Mouse (Mus musculus): ENCODE measurements around the gene Efcab6. TPM values are rescaled to one million over a fixed set of nuclear protein-coding genes. Genes with fewer than 3 reads are reported as not detected.

Gene Efcab6
- polyA plus RNA-seq, 1 experiment from 2014 or later: 1.3 TPM

GRCm38 (mm10) chr15:83999071-83999470, 66.1 kb downstream of the Efcab6 start:
- no peaks in the 10 kb centered on the region for H3K36me3 ChIP-seq
- peaks cover 21% of the 10 kb centered on the region for H3K27me3 ChIP-seq
- H3K4me3 ChIP-seq (replicated peaks): no peak overlapping the region
- H3K4me1 ChIP-seq: peaks cover 11% of the 10 kb centered on the region
- H3K9ac ChIP-seq: no peak overlapping the region
- WGBS: 61% methylated on average over 3 of the region's 3 CpGs
- no peaks in the 10 kb centered on the region for H3K9me3 ChIP-seq (replicated peaks)
- no peak overlapping the region for H3K4me2 ChIP-seq (replicated peaks)
- H3K27ac ChIP-seq (replicated peaks): no peak overlapping the region
- ATAC-seq (ENCODE audit: insufficient number of reproducible peaks, low FRiP score, low TSS enrichment, low read depth): no peak

GRCm38 (mm10) chr15:83998586-83998985, 66.6 kb downstream of the Efcab6 start:
- Histone ChIP-seq H3K27ac (replicated peaks) (no peak overlapping the region), H3K9me3 (replicated peaks) (no peaks in the 10 kb centered on the region), H3K36me3 (no peaks in the 10 kb centered on the region), H3K4me3 (replicated peaks) (no peak overlapping the region), H3K9ac (no peak overlapping the region), H3K4me1 (peaks cover 11% of the 10 kb centered on the region), H3K4me2 (replicated peaks) (no peak overlapping the region), H3K27me3 (peaks cover 21% of the 10 kb centered on the region)
- no peak for ATAC-seq (ENCODE audit: insufficient number of reproducible peaks, low FRiP score, low TSS enrichment, low read depth)
- WGBS: 44% methylated on average over 7 of the region's 7 CpGs

GRCm38 (mm10) chr15:83998115-83998514, 67.1 kb downstream of the Efcab6 start:
- Histone ChIP-seq H3K9ac (no peak overlapping the region), H3K36me3 (no peaks in the 10 kb centered on the region), H3K27me3 (peaks cover 21% of the 10 kb centered on the region), H3K4me1 (peaks cover 11% of the 10 kb centered on the region), H3K9me3 (replicated peaks) (no peaks in the 10 kb centered on the region), H3K4me3 (replicated peaks) (no peak overlapping the region), H3K4me2 (replicated peaks) (no peak overlapping the region), H3K27ac (replicated peaks) (no peak overlapping the region)
- no peak; the same call in 1 of the 2 replicates for ATAC-seq (ENCODE audit: insufficient number of reproducible peaks, low FRiP score, low TSS enrichment, low read depth)
- 6% methylated on average over 19 of the region's 19 CpGs for WGBS

GRCm38 (mm10) chr15:83997550-83997949, 67.6 kb downstream of the Efcab6 start:
- Histone ChIP-seq H3K4me3 (replicated peaks) (no peak overlapping the region), H3K27me3 (peaks cover 21% of the 10 kb centered on the region), H3K9ac (no peak overlapping the region), H3K27ac (replicated peaks) (no peak overlapping the region), H3K9me3 (replicated peaks) (no peaks in the 10 kb centered on the region), H3K4me2 (replicated peaks) (no peak overlapping the region), H3K4me1 (peaks cover 11% of the 10 kb centered on the region), H3K36me3 (no peaks in the 10 kb centered on the region)
- no peak for ATAC-seq (ENCODE audit: insufficient number of reproducible peaks, low FRiP score, low TSS enrichment, low read depth)
- 12% methylated on average over 4 of the region's 4 CpGs for WGBS

GRCm38 (mm10) chr15:83996864-83997263, 68.3 kb downstream of the Efcab6 start:
- no peak for ATAC-seq (ENCODE audit: insufficient number of reproducible peaks, low FRiP score, low TSS enrichment, low read depth)
- H3K4me1 ChIP-seq: peaks cover 11% of the 10 kb centered on the region
- no peaks in the 10 kb centered on the region for H3K9me3 ChIP-seq (replicated peaks)
- no peak overlapping the region for H3K4me2 ChIP-seq (replicated peaks)
- H3K27ac ChIP-seq (replicated peaks): no peak overlapping the region
- peaks cover 24% of the 10 kb centered on the region for H3K27me3 ChIP-seq
- H3K4me3 ChIP-seq (replicated peaks): no peak overlapping the region
- no peak overlapping the region for H3K9ac ChIP-seq
- H3K36me3 ChIP-seq: no peaks in the 10 kb centered on the region
- 48% methylated on average over 7 of the region's 7 CpGs for WGBS

- H3K27me3 ChIP-seq: peaks cover 28% of the 10 kb centered on the region
- no peak overlapping the region for H3K4me2 ChIP-seq (replicated peaks)
- no peak overlapping the region for H3K27ac ChIP-seq (replicated peaks)
- peaks cover 8% of the 10 kb centered on the region for H3K4me1 ChIP-seq
- WGBS: 82% methylated on average over 15 of the region's 15 CpGs
- H3K36me3 ChIP-seq: no peaks in the 10 kb centered on the region
- no peak overlapping the region for H3K4me3 ChIP-seq (replicated peaks)
- H3K9ac ChIP-seq: no peak overlapping the region
- ATAC-seq (ENCODE audit: insufficient number of reproducible peaks, low FRiP score, low TSS enrichment, low read depth): no peak
- H3K9me3 ChIP-seq (replicated peaks): no peaks in the 10 kb centered on the region
Measured at GRCm38 (mm10) chr15:83992191-83992590, 73.0 kb downstream of the Efcab6 start.

GRCm38 (mm10) chr15:83991461-83991860, 73.7 kb downstream of the Efcab6 start:
- ATAC-seq (ENCODE audit: insufficient number of reproducible peaks, low FRiP score, low TSS enrichment, low read depth): no peak
- Histone ChIP-seq H3K27ac (replicated peaks) (no peak overlapping the region), H3K9me3 (replicated peaks) (no peaks in the 10 kb centered on the region), H3K4me3 (replicated peaks) (no peak overlapping the region), H3K27me3 (peaks cover 24% of the 10 kb centered on the region), H3K36me3 (no peaks in the 10 kb centered on the region), H3K9ac (no peak overlapping the region), H3K4me2 (replicated peaks) (no peak overlapping the region), H3K4me1 (peaks cover 3% of the 10 kb centered on the region)
- 9% methylated on average over 3 of the region's 3 CpGs for WGBS

GRCm38 (mm10) chr15:83989241-83989640, 75.9 kb downstream of the Efcab6 start:
- H3K36me3 ChIP-seq: no peaks in the 10 kb centered on the region
- no peak overlapping the region for H3K4me3 ChIP-seq (replicated peaks)
- 74% methylated on average over 5 of the region's 5 CpGs for WGBS
- no peaks in the 10 kb centered on the region for H3K9me3 ChIP-seq (replicated peaks)
- H3K4me2 ChIP-seq (replicated peaks): no peak overlapping the region
- H3K9ac ChIP-seq: no peak overlapping the region
- no peak for ATAC-seq (ENCODE audit: insufficient number of reproducible peaks, low FRiP score, low TSS enrichment, low read depth)
- H3K27ac ChIP-seq (replicated peaks): no peak overlapping the region
- H3K4me1 ChIP-seq: peaks cover 3% of the 10 kb centered on the region
- H3K27me3 ChIP-seq: peaks cover 23% of the 10 kb centered on the region

GRCm38 (mm10) chr15:83988087-83988486, 77.1 kb downstream of the Efcab6 start:
- Histone ChIP-seq H3K36me3 (no peaks in the 10 kb centered on the region), H3K4me2 (replicated peaks) (no peak overlapping the region), H3K9ac (no peak overlapping the region), H3K4me3 (replicated peaks) (no peak overlapping the region), H3K4me1 (peaks cover 3% of the 10 kb centered on the region), H3K27me3 (peaks cover 23% of the 10 kb centered on the region), H3K9me3 (replicated peaks) (no peaks in the 10 kb centered on the region), H3K27ac (replicated peaks) (no peak overlapping the region)
- 28% methylated on average over 7 of the region's 7 CpGs for WGBS
- no peak for ATAC-seq (ENCODE audit: insufficient number of reproducible peaks, low FRiP score, low TSS enrichment, low read depth)

- no peaks in the 10 kb centered on the region for H3K36me3 ChIP-seq
- no peaks in the 10 kb centered on the region for H3K27me3 ChIP-seq
- no peak overlapping the region for H3K4me2 ChIP-seq (replicated peaks)
- H3K9ac ChIP-seq: no peak overlapping the region
- no peak overlapping the region for H3K27ac ChIP-seq (replicated peaks)
- ATAC-seq (ENCODE audit: insufficient number of reproducible peaks, low FRiP score, low TSS enrichment, low read depth): no peak
- H3K4me3 ChIP-seq (replicated peaks): no peak overlapping the region
- 59% methylated on average over 14 of the region's 14 CpGs for whole genome bisulfite sequencing
- H3K9me3 ChIP-seq (replicated peaks): no peaks in the 10 kb centered on the region
- no peaks in the 10 kb centered on the region for H3K4me1 ChIP-seq
Measured at GRCm38 (mm10) chr15:83982186-83982936, 82.8 kb downstream of the Efcab6 start.

- Histone ChIP-seq H3K9me3 (replicated peaks) (no peaks in the 10 kb centered on the region), H3K27me3 (no peaks in the 10 kb centered on the region), H3K27ac (replicated peaks) (no peak overlapping the region), H3K4me1 (no peaks in the 10 kb centered on the region), H3K9ac (no peak overlapping the region), H3K4me3 (replicated peaks) (no peak overlapping the region), H3K36me3 (no peaks in the 10 kb centered on the region), H3K4me2 (replicated peaks) (no peak overlapping the region)
- WGBS: 76% methylated on average over 6 of the region's 6 CpGs
- ATAC-seq (ENCODE audit: insufficient number of reproducible peaks, low FRiP score, low TSS enrichment, low read depth): no peak
Measured at GRCm38 (mm10) chr15:83978865-83979264, 86.3 kb downstream of the Efcab6 start.

- no peak for ATAC-seq (ENCODE audit: insufficient number of reproducible peaks, low FRiP score, low TSS enrichment, low read depth)
- H3K27me3 ChIP-seq: no peaks in the 10 kb centered on the region
- H3K36me3 ChIP-seq: no peaks in the 10 kb centered on the region
- no peaks in the 10 kb centered on the region for H3K9me3 ChIP-seq (replicated peaks)
- 28% methylated on average over 5 of the region's 5 CpGs for WGBS
- H3K27ac ChIP-seq (replicated peaks): no peak overlapping the region
- no peak overlapping the region for H3K9ac ChIP-seq
- no peaks in the 10 kb centered on the region for H3K4me1 ChIP-seq
- H3K4me2 ChIP-seq (replicated peaks): no peak overlapping the region
- no peak overlapping the region for H3K4me3 ChIP-seq (replicated peaks)
Measured at GRCm38 (mm10) chr15:83977108-83977507, 88.1 kb downstream of the Efcab6 start.

All from embryonic facial prominence, embryonic 15.5 days (tissue).